Mouse (Mus musculus) CH12.LX (cell line): ENCODE measurements around the gene Serpina1e. TPM values are rescaled to one million over a fixed set of nuclear protein-coding genes. Genes with fewer than 3 reads are reported as not detected.

Source experiments
- DNase-seq: peaks from one replicate; pipeline ENCODE4 v3.0.0-alpha.2; 2013; ENCODE audit errors: extremely low read depth
- H3K27ac ChIP-seq: 2 replicates; pipeline ENCODE4 v1.5.1; 2012; ENCODE audit warnings: low read depth, mild to moderate bottlenecking, control low read depth, moderate library complexity; ENCODE audit not compliant: insufficient read depth
- H3K27me3 ChIP-seq: replicated peaks from 2 replicates; pipeline ENCODE3; 2012; ENCODE audit warnings: inconsistent platforms
- H3K36me3 ChIP-seq, 2 experiments: replicated peaks in 1 of 2; 2 replicates each; pipeline versions ENCODE3 to v1.6.1; 2012; ENCODE audit warnings: inconsistent platforms in 1 of 2, low read length in 1 of 2, mild to moderate bottlenecking in 1 of 2, mixed read lengths in 1 of 2, moderate library complexity in 1 of 2; ENCODE audit not compliant: control insufficient read depth in 1 of 2, insufficient read depth in 1 of 2
- H3K4me1 ChIP-seq, 2 experiments: 2 replicates each; pipeline ENCODE4 v1.6.1; 2012; ENCODE audit warnings: inconsistent platforms in 1 of 2, moderate library complexity in 1 of 2; ENCODE audit not compliant: insufficient read depth in 2 of 2, control insufficient read depth in 1 of 2
- H3K4me2 ChIP-seq: 2 replicates; pipeline ENCODE4 v1.6.1; 2012; ENCODE audit warnings: low read depth, mild to moderate bottlenecking, control low read depth; ENCODE audit not compliant: poor library complexity, insufficient read depth, severe bottlenecking
- H3K4me3 ChIP-seq, 3 experiments: fragments of 150-350 bp in 1 of 3; sonication (generic) in 1 of 3; replicated peaks in 1 of 3; 2 replicates each; pipeline versions ENCODE3 to v1.5.1; 2011 to 2012; ENCODE audit warnings: low read depth in 2 of 3, low read length in 2 of 3, mild to moderate bottlenecking in 2 of 3, moderate library complexity in 2 of 3, control low read depth in 1 of 3, improper control_type of control experiment in 1 of 3, inconsistent platforms in 1 of 3, mixed read lengths in 1 of 3; ENCODE audit not compliant: poor library complexity in 1 of 3
- H3K79me2 ChIP-seq: replicated peaks from 2 replicates; pipeline ENCODE4 v1.6.1; 2012; ENCODE audit warnings: mild to moderate bottlenecking, moderate library complexity; ENCODE audit not compliant: control insufficient read depth, poor library complexity, insufficient read depth, severe bottlenecking; ENCODE audit errors: extremely low read depth
- H3K9ac ChIP-seq: 2 replicates; pipeline ENCODE4 v1.6.1; 2012; ENCODE audit warnings: low read depth, mild to moderate bottlenecking, control low read depth, moderate library complexity; ENCODE audit not compliant: insufficient read depth
- H3K9me3 ChIP-seq: replicated peaks from 2 replicates; pipeline ENCODE3; 2012; ENCODE audit warnings: low read length, inconsistent platforms, mixed read lengths
- BHLHE40 ChIP-seq: IDR thresholded peaks from 2 replicates; pipeline ENCODE4 v1.6.1; 2011; ENCODE audit warnings: mild to moderate bottlenecking, low read depth, low read length, improper control_type of control experiment
- CHD2 ChIP-seq: IDR thresholded peaks from 2 replicates; pipeline ENCODE4 v1.6.1; 2011; ENCODE audit warnings: low read length, improper control_type of control experiment
- CTCF ChIP-seq, 2 experiments: IDR thresholded peaks in 1 of 2; conservative IDR thresholded peaks in 1 of 2; 2 replicates each; pipeline ENCODE4 v1.5.1; 2011 to 2012; ENCODE audit warnings: low read depth in 2 of 2, low read length in 2 of 2, improper control_type of control experiment in 1 of 2, inconsistent platforms in 1 of 2, mild to moderate bottlenecking in 1 of 2, moderate library complexity in 1 of 2
- E2F4 ChIP-seq: IDR thresholded peaks from 2 replicates; pipeline ENCODE4 v1.6.1; 2011; ENCODE audit warnings: low read depth, low read length, improper control_type of control experiment; ENCODE audit not compliant: insufficient replicate concordance
- EP300 ChIP-seq: IDR thresholded peaks from 2 replicates; pipeline ENCODE4 v1.6.1; 2011; ENCODE audit warnings: low read length, improper control_type of control experiment
- GABPA ChIP-seq: IDR thresholded peaks from 2 replicates; pipeline ENCODE4 v1.6.1; 2012; ENCODE audit warnings: low read depth, low read length, improper control_type of control experiment, inconsistent platforms; ENCODE audit not compliant: insufficient replicate concordance
- HCFC1 ChIP-seq: IDR thresholded peaks from 2 replicates; pipeline ENCODE4 v1.6.1; 2012; ENCODE audit warnings: low read depth, mild to moderate bottlenecking, inconsistent platforms, low read length, improper control_type of control experiment
- IRF4 ChIP-seq: IDR thresholded peaks from 2 replicates; pipeline ENCODE4 v1.6.1; 2014; ENCODE audit warnings: low read depth, mild to moderate bottlenecking, inconsistent platforms, low read length, improper control_type of control experiment
- JUND ChIP-seq: conservative IDR thresholded peaks from 2 replicates; pipeline ENCODE4 v1.6.1; 2011; ENCODE audit warnings: low read depth, low read length, improper control_type of control experiment
- KAT2A ChIP-seq: IDR thresholded peaks from 2 replicates; pipeline ENCODE4 v1.6.1; 2012; ENCODE audit warnings: low read length, improper control_type of control experiment, inconsistent platforms; ENCODE audit not compliant: insufficient replicate concordance
- MAZ ChIP-seq: IDR thresholded peaks from 2 replicates; pipeline ENCODE4 v1.6.1; 2012; ENCODE audit warnings: low read depth, mild to moderate bottlenecking, inconsistent platforms, low read length, improper control_type of control experiment, moderate library complexity
- MEF2A ChIP-seq: IDR thresholded peaks from 2 replicates; pipeline ENCODE4 v1.6.1; 2014; ENCODE audit warnings: low read depth, mild to moderate bottlenecking, inconsistent platforms, low read length, improper control_type of control experiment, borderline replicate concordance
- PAX5 ChIP-seq: IDR thresholded peaks from 2 replicates; pipeline ENCODE4 v1.6.1; 2012; ENCODE audit warnings: low read length, inconsistent platforms, mixed read lengths
- POLR2AphosphoS2 ChIP-seq: IDR thresholded peaks from 2 replicates; pipeline ENCODE4 v1.6.1; 2011; ENCODE audit warnings: low read depth, low read length, improper control_type of control experiment
- RAD21 ChIP-seq: IDR thresholded peaks from 2 replicates; pipeline ENCODE4 v1.6.1; 2011; ENCODE audit warnings: low read depth, mild to moderate bottlenecking, low read length, improper control_type of control experiment, moderate library complexity
- SMC3 ChIP-seq: IDR thresholded peaks from 2 replicates; pipeline ENCODE4 v1.6.1; 2011; ENCODE audit warnings: low read depth, low read length, improper control_type of control experiment
- TBP ChIP-seq: conservative IDR thresholded peaks from 2 replicates; pipeline ENCODE4 v1.6.1; 2011; ENCODE audit warnings: low read depth, low read length, improper control_type of control experiment
- TCF12 ChIP-seq: IDR thresholded peaks from 2 replicates; pipeline ENCODE4 v1.6.1; 2014; ENCODE audit warnings: low read depth, mild to moderate bottlenecking, inconsistent platforms, low read length, improper control_type of control experiment
- UBTF ChIP-seq: IDR thresholded peaks from 2 replicates; pipeline ENCODE4 v1.6.1; 2012; ENCODE audit warnings: low read depth, mild to moderate bottlenecking, inconsistent platforms, low read length, improper control_type of control experiment, moderate library complexity
- USF1 ChIP-seq: IDR thresholded peaks from 2 replicates; pipeline ENCODE4 v1.6.1; 2014; ENCODE audit warnings: low read depth, mild to moderate bottlenecking, inconsistent platforms, low read length, improper control_type of control experiment
- USF2 ChIP-seq: conservative IDR thresholded peaks from 2 replicates; pipeline ENCODE4 v1.6.1; 2011; ENCODE audit warnings: low read depth, low read length, improper control_type of control experiment
- ZMIZ1 ChIP-seq: IDR thresholded peaks from 2 replicates; pipeline ENCODE4 v1.6.1; 2012; ENCODE audit warnings: low read depth, mild to moderate bottlenecking, inconsistent platforms, low read length, improper control_type of control experiment
- dilution Hi-C: fragments of 300-500 bp; cut with MboI; formaldehyde crosslinking; loops from 2 replicates; pipeline ENCODE4 v1.14.3; 2020; ENCODE audit warnings: low sequenced_read_pairs; ENCODE audit not compliant: extremely low pct_unique_long_range_greater_than_20kb, extremely low pct_ligation_motif_present
- in situ Hi-C: fragments of 300-500 bp; cut with MboI; formaldehyde crosslinking; loops from 3 replicates; pipeline ENCODE4 v1.14.3; 2019; ENCODE audit warnings: low sequenced_read_pairs, low pct_ligation_motif_present, low pct_unique_long_range_greater_than_20kb, mixed read lengths
- polyA plus RNA-seq: library from polyadenylated mRNA; unstranded; fragments of >175 nt; gene quantifications from 2 replicates; pipeline ENCODE4 v1.2.1, GENCODE M21; 2012; ENCODE audit warnings: low read depth; ENCODE audit not compliant: insufficient read length
- total RNA-seq, 2 experiments: library from RNA; depleted of rRNA; stranded (reverse); fragments of 300-350 nt in 1 of 2; fragments of >200 nt in 1 of 2; gene quantifications; 2 replicates each; pipeline ENCODE4 v1.2.3; 2012 to 2014

Gene Serpina1e
- total RNA-seq (2012; rRNA removed) (not detected in 2 replicates), total RNA-seq (2014; rRNA removed) (not detected in 2 replicates), polyA plus RNA-seq (not detected in 2 replicates)

GRCm38 (mm10) chr12:103958798-103959197 is at the start of gene Serpina1e:
TSS of gene Serpina1e (minus strand) at chr12:103958975.
- DNase-seq = no peak
- no peaks in the 10 kb centered on the region for H3K79me2 ChIP-seq
- H3K4me2 ChIP-seq = no peak within 1 kb of the TSS
- no peaks in the 10 kb centered on the region for H3K9me3 ChIP-seq
- no peak within 1 kb of the TSS for H3K4me3 ChIP-seq
- H3K27ac ChIP-seq = no peak within 1 kb of the TSS
- no peak within 1 kb of the TSS for H3K9ac ChIP-seq
- no peak for TF ChIP-seq PAX5
- TF ChIP-seq POLR2AphosphoS2 = no peak
- no peak for TF ChIP-seq GABPA
- no peak for TF ChIP-seq MAZ
- TF ChIP-seq MEF2A = no peak
- TF ChIP-seq TBP = no peak
- in situ Hi-C loops = no loop called here
- dilution Hi-C loops = no loop called here
- peaks cover 43% of the 10 kb centered on the region for H3K27me3 ChIP-seq
- peaks cover 10 to 11% of the 10 kb centered on the region in 2 experiments for H3K4me1 ChIP-seq
- no peaks in the 10 kb centered on the region for H3K36me3 ChIP-seq

GRCm38 (mm10) chr12:104004689-104005088 is 45.9 kb upstream of the Serpina1e start:
- Histone ChIP-seq H3K9me3 (peaks cover 6% of the 10 kb centered on the region), H3K4me1 (peaks cover 11 to 29% of the 10 kb centered on the region in 2 experiments), H3K4me3 (no peak overlapping the region), H3K4me2 (no peak overlapping the region), H3K27ac (no peak overlapping the region), H3K9ac (no peak overlapping the region), H3K36me3 (no peaks in the 10 kb centered on the region), H3K27me3 (no peaks in the 10 kb centered on the region), H3K79me2 (no peaks in the 10 kb centered on the region)
- TF ChIP-seq BHLHE40 = no peak
- TF ChIP-seq CTCF (conservative IDR thresholded peaks at IDR 0.05 in 1 of 2, IDR thresholded peaks at IDR 0.05 in 1 of 2; ENCODE audit: low read depth in 2 of 2, low read length in 2 of 2) = 0 out of 4 replicates have a peak, but pooled peaks of 1 of the 2 experiments have one; percentile 15
- TF ChIP-seq KAT2A = no peak
- in situ Hi-C loops (no loop called here), dilution Hi-C loops (no loop called here)
- DNase-seq = no peak

- dilution Hi-C loops (no loop called here), in situ Hi-C loops (no loop called here)
- TF ChIP-seq JUND (no peak), EP300 (no peak), CHD2 (no peak), HCFC1 (no peak), POLR2AphosphoS2 (no peak), TCF12 (no peak), ZMIZ1 (no peak), RAD21 (no peak), E2F4 (no peak), SMC3 (no peak), USF1 (no peak), PAX5 (no peak), TBP (no peak), USF2 (no peak), UBTF (no peak), IRF4 (no peak)
- H3K4me1 ChIP-seq = peaks cover 11 to 32% of the 10 kb centered on the region in 2 experiments
- H3K4me2 ChIP-seq = no peak overlapping the region
- no peak overlapping the region for H3K27ac ChIP-seq
- no peak overlapping the region for H3K9ac ChIP-seq
- H3K27me3 ChIP-seq = no peaks in the 10 kb centered on the region
- no peak overlapping the region for H3K4me3 ChIP-seq
- peaks cover 6% of the 10 kb centered on the region for H3K9me3 ChIP-seq
- no peaks in the 10 kb centered on the region for H3K36me3 ChIP-seq
- no peaks in the 10 kb centered on the region for H3K79me2 ChIP-seq
- DNase-seq = no peak
Observed at GRCm38 (mm10) chr12:104003238-104003612, 44.5 kb upstream of the Serpina1e start.
